Mouse (Mus musculus) cerebellum, adult 2 months (tissue): ENCODE measurements at regions not wholly inside any gene's neighbourhood (a gene's known extent, or its start where the extent isn't known, plus 50 kb on each side); places are given as distances from the start of the nearest gene placed in this dataset.

Source experiments
- CTCF ChIP-seq: fragments of 200-500 bp; IDR thresholded peaks from 2 replicates; pipeline ENCODE4 v1.5.1; 2011; ENCODE audit warnings: low read depth, mild to moderate bottlenecking, control low read depth, low read length, moderate library complexity, borderline replicate concordance; ENCODE audit not compliant: insufficient read depth
- POLR2A ChIP-seq: fragments of 200-500 bp; IDR thresholded peaks from 2 replicates; pipeline ENCODE4 v1.6.1; 2011; ENCODE audit warnings: low read length, control low read depth, borderline replicate concordance; ENCODE audit not compliant: insufficient read depth

GRCm38 (mm10) chr14:48594334-48594733 lies 79.3 kb downstream of the Otx2 start:
- TF ChIP-seq CTCF (no peak), POLR2A (no peak)
